Mouse (Mus musculus): Measurements from ENCODE around the gene Zfp655.
"Not testable (repeated sequence)": the region's sequence is repeated elsewhere in the genome, so short reads cannot be mapped to it uniquely, and the experiment has no call there.

Zfp655 gene

GRCm38 (mm10) chr5:145222840-145223239 is 8.7 kb upstream of the Zfp655 start:
- no peak for DNase-seq (ENCODE audit: low spot score)

- DNase-seq (ENCODE audit: low spot score), result no peak
Measured at GRCm38 (mm10) chr5:145223395-145223794, 8.1 kb upstream of the Zfp655 start.

- DNase-seq (ENCODE audit: low spot score), result no peak
Measured at GRCm38 (mm10) chr5:145226453-145226852, 5.1 kb upstream of the Zfp655 start.

- DNase-seq (ENCODE audit: low spot score), result not testable (repeated sequence)
Measured at GRCm38 (mm10) chr5:145229283-145229682, 2.2 kb upstream of the Zfp655 start.

GRCm38 (mm10) chr5:145230641-145231040 is 874 bp upstream of the Zfp655 start:
- no peak for DNase-seq (ENCODE audit: low spot score)

GRCm38 (mm10) chr5:145231893-145232411 is 437 bp downstream of the Zfp655 start:
- no peak for DNase-seq (ENCODE audit: low spot score)

GRCm38 (mm10) chr5:145234636-145235035 is 3.1 kb downstream of the Zfp655 start:
- no peak for DNase-seq (ENCODE audit: low spot score)

GRCm38 (mm10) chr5:145249520-145249919 is 18.0 kb downstream of the Zfp655 start:
- DNase-seq (ENCODE audit: low spot score), result no peak

- DNase-seq (ENCODE audit: low spot score), result not testable (repeated sequence)
Measured at GRCm38 (mm10) chr5:145273568-145273967, 42.1 kb downstream of the Zfp655 start.

GRCm38 (mm10) chr5:145279948-145280347 is 48.4 kb downstream of the Zfp655 start:
- no peak for DNase-seq (ENCODE audit: low spot score)

GRCm38 (mm10) chr5:145280371-145281143 is 49.0 kb downstream of the Zfp655 start, which contains the start of gene Zscan25:
Gene Zscan25, plus strand, starts transcription at chr5:145280500.
- DNase-seq (ENCODE audit: low spot score), result peak; percentile 66

GRCm38 (mm10) chr5:145288382-145288781 is 56.9 kb downstream of the Zfp655 start:
- no peak for DNase-seq (ENCODE audit: low spot score)

GRCm38 (mm10) chr5:145290697-145291096 is 59.2 kb downstream of the Zfp655 start:
- no peak for DNase-seq (ENCODE audit: low spot score)

GRCm38 (mm10) chr5:145292398-145292797 is 60.9 kb downstream of the Zfp655 start:
- DNase-seq (ENCODE audit: low spot score), result no peak

Measured in urinary bladder, postnatal 10 days (tissue).